Mouse (Mus musculus): ENCODE data around the gene Tmem185b.

The Tmem185b gene

GRCm38 (mm10) chr1:119534341-119534740, 8.4 kb downstream of the Tmem185b start:
- in situ Hi-C loops (cut with MboI, MseI) = loop anchor here in 1 of 2 experiments (10.0 to 25.0 kb wide), 2 partner anchors 110 to 378 kb away; partner anchors contain the start of genes Epb41l5 and Tmem177

- in situ Hi-C loops (cut with MboI, MseI) = loop anchor here in 1 of 2 experiments (10.0 to 25.0 kb wide), 2 partner anchors 109 to 376 kb away; partner anchors contain the start of genes Epb41l5 and Tmem177
Observed at GRCm38 (mm10) chr1:119536122-119536521, 10.2 kb downstream of the Tmem185b start.

DNA sequence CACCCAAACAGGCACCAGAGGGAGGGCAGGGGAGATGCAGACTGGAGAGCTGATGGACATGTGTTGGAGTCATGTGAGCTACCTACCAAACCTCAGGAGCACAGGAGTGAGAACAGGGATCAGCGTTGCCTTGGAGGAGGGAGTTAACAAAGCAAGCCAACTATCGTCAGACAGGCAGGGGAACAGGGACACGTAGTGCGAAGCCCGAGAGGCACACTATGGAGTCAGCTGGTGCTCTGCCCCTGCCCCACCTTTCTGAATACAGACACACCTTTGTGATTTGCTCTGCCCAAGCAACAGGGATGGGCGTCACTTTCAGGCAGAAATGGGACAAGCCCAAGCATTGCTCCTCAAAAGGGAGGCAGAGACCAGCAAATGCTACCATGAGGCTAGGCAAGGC, 11.7 kb downstream of the Tmem185b start:
- in situ Hi-C loops (cut with MboI, MseI) = loop anchor here in 1 of 2 experiments (10.0 to 25.0 kb wide), 2 partner anchors 107 to 375 kb away; partner anchors contain the start of genes Epb41l5 and Tmem177

DNA sequence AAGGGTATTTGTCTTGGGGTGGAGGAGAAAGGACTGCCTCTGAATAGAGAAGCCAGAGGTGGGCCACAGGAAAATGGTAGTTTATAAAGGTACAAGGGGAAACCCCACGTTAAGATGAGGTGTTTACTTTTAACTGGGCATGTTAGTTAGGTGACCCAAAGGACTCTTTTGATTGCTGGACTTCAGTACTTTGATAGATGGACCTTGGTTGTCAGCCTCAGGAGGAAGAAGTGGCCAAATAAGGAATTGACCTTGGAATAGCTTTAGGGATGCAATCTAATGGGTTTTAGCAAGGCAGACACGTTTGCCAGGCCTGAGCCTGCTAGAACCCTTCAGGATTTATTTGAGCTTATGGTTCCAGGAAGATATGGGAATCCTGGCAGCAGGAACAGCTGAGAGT, 13.3 kb downstream of the Tmem185b start:
- in situ Hi-C loops (cut with MboI, MseI) = loop anchor here in 1 of 2 experiments (10.0 to 25.0 kb wide), 2 partner anchors 106 to 373 kb away; partner anchors contain the start of genes Epb41l5 and Tmem177

- in situ Hi-C loops (cut with MboI, MseI) = loop anchor here (10.0 to 25.0 kb wide), 2 partner anchors 371 to 384 kb away; partner anchors contain the start of gene Tmem177 (in 1 of the 2)
Observed at GRCm38 (mm10) chr1:119540836-119541557, 15.0 kb downstream of the Tmem185b start.

DNA sequence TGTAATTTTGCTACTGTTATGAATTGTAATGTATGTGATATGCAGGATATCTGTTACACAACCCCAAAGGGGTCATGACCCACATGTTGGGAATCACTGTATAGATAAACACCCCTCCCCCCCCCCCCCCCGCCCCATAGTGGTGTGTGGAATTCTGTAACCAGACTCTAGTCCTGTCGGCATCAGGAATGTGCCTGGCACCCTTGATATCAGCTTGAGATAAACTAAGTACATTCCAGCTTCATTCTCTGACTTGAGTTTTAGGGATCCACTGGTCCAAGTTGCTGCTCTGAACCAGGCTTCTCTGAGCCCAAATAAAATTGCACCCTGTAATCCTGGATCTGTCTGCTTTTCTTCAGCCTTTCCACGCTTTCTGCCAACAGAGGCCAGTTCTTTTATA, 15.6 kb downstream of the Tmem185b start:
- in situ Hi-C loops (cut with MboI, MseI) = loop anchor here (10.0 to 25.0 kb wide), 2 partner anchors 371 to 383 kb away; partner anchors contain the start of gene Tmem177 (in 1 of the 2)

DNA sequence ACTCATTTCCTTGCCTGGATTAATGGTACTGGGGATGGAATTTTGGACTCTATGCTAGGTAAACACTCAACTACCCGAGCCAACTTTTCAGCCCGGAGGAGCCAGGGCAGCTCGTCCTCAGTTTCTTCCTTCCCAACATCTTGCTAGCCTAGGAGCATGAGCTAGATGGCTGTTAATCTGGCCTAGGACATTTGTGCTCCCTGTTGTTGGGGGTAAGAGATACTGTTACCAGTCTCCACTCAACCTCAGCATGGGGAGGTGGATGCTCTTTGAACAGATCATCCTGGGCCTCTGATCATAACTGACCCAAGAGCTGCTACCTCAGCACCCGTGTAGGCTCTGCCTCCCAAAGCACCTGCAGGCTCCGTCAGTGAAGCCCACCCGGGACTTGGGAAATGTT, 17.4 kb downstream of the Tmem185b start:
- in situ Hi-C loops (cut with MboI, MseI) = loop anchor here (10.0 to 25.0 kb wide), 2 partner anchors 369 to 381 kb away; partner anchors contain the start of gene Tmem177 (in 1 of the 2)

- in situ Hi-C loops (cut with MboI, MseI) = loop anchor here (10.0 to 25.0 kb wide), 2 partner anchors 368 to 380 kb away; partner anchors contain the start of gene Tmem177 (in 1 of the 2)
Observed at GRCm38 (mm10) chr1:119544611-119545155, 18.7 kb downstream of the Tmem185b start.

DNA sequence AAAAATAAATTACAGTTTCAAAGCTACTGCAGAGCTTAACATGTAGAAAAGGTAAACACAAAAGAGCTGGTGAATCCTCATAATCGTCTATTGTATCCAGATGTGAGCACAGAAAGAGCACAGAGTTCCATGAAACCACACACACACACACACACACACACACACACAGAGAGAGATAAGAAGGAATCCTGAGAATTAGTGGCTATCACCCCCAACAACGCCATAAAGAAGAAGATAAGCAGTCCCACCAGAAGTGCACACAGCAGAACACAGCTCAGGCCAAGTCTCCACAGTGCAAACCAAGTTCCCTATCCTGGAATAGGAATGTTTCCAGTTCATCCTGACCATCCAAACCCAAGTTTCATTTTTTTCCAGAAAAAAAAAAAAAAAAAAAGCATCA, 19.2 kb downstream of the Tmem185b start:
- in situ Hi-C loops (cut with MboI, MseI) = loop anchor here (10.0 to 25.0 kb wide), 2 partner anchors 367 to 380 kb away; partner anchors contain the start of gene Tmem177 (in 1 of the 2)

DNA sequence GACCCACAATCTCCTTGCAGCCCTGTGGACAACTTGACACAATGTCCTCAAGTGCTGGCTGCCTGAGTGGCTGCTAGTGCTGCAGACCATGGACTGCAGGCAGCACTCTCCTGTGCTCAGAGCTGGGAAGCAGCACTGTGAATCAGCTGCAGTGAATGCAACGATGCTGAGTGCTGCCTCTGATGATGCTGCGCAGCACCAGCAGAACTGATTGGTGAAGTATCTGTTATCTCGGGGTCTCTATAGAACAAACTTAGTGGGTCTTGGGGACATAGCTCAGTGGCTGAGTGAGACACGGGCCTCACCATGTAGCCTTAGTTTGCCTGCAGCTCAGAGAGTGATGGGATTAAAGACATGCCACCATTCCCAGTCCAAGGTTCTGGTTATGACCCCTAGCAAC, 19.7 kb downstream of the Tmem185b start:
- in situ Hi-C loops (cut with MboI, MseI) = loop anchor here (10.0 to 25.0 kb wide), 2 partner anchors 367 to 379 kb away; partner anchors contain the start of gene Tmem177 (in 1 of the 2)

DNA sequence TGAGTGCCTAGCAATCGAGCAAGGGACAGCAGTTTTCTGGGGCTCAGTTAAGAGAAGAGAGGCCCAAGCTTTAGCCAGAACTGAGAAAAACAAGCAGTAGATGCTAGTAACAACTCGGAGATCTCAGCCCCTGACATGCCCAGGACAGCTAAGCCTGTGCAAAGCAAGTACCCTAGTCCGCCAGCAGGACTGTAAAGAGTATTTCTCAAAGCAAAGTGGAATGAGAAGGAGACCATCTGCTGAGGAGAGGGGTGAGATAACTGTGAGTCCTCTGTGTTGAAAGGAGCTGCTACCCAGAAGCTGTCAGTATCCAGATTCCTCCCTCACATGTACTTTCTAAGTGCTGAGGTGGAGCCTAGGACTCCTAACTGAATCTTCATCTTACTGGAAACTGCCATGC, 20.5 kb downstream of the Tmem185b start:
- in situ Hi-C loops (cut with MboI, MseI) = loop anchor here (10.0 to 25.0 kb wide), 2 partner anchors 366 to 378 kb away; partner anchors contain the start of gene Tmem177 (in 1 of the 2)

DNA sequence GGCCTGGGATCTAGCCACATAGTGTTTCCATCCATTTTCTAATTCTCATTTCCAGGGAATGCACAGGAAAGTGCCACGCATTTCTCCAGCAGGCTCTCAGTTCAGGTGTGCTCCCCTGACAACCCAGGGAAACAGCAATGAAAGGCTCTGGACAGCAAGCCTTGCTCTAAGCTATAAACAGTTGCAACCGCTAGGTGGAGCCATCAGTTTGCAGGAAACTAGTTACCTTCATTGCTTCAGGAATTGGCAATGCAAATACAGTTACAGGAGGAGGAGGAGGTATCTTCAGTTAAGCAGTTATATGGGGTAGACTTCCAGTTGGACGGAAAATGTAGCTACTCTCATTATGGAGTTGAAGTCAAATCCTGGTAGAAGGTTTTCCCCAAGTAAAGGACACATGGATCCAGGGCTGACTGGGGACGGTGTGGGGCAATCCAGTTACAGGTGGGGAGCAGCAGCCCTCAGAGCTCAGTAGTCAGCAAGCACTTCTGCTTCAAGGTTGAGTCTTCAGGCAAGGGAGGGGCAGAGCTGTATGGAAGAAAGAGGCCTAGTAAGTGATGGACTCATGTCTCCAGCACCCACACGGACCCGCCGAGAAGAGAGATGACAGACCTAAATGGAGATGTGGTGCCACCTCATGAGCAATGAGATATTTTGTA, 22.8 kb downstream of the Tmem185b start:
- in situ Hi-C loops (cut with MboI, MseI) = loop anchor here (10.0 to 25.0 kb wide), 2 partner anchors 364 to 376 kb away; partner anchors contain the start of gene Tmem177 (in 1 of the 2)

- in situ Hi-C loops (cut with MboI, MseI) = loop anchor here (10.0 to 25.0 kb wide), 2 partner anchors 363 to 375 kb away; partner anchors contain the start of gene Tmem177 (in 1 of the 2)
Observed at GRCm38 (mm10) chr1:119549327-119549689, 23.3 kb downstream of the Tmem185b start.

- in situ Hi-C loops (cut with MboI, MseI) = no loop called here
Observed at GRCm38 (mm10) chr1:119550064-119550463, 24.1 kb downstream of the Tmem185b start.

- in situ Hi-C loops (cut with MboI, MseI) = no loop called here
Observed at GRCm38 (mm10) chr1:119551651-119552050, 25.7 kb downstream of the Tmem185b start.

DNA sequence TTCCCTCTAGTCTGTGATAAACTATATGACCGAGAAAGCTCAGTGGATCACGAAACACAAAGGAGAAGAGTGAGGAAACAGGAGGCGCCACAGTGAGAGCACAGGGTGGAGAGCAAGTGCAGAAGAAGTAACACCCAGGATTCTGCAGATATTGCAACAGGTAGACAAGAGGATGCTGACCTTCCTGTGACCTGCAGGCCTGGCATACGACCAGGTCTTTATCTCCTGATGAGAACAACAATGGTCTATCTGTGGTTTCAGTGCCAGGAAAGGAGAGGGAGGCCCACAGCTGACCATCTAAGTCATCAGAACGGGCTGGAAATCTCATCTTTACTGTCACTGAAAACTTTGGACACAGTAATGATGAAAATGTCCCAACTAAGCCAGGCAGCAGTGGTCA, 29.7 kb downstream of the Tmem185b start:
- in situ Hi-C loops (cut with MboI, MseI) = no loop called here

GRCm38 (mm10) chr1:119557641-119558395, 31.9 kb downstream of the Tmem185b start:
- in situ Hi-C loops (cut with MboI, MseI) = no loop called here

DNA sequence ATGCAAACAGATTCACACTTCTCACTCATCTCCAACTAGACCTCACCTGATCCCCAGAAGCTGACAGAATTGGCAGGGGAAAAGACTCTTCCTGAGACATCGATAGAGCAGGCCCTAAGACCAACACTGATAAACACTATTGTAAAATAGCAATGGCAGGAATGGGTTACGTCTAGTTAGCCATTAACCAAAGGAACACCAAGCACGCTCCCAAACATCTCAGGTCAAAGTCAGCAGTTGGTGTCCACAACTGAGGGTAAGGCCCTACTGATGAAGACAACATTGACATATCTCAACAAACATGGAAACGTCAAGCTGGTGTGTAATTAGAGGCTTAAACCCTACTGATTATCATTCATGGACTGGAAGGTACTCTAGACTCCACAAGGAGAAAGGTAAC, 39.6 kb downstream of the Tmem185b start:
- in situ Hi-C loops (cut with MboI, MseI) = loop anchor here in 1 of 2 experiments (10.0 kb wide), 1 partner anchor 1169 kb away; no protein-coding TSS in a partner anchor

GRCm38 (mm10) chr1:119570134-119570533, 44.2 kb downstream of the Tmem185b start:
- in situ Hi-C loops (cut with MboI, MseI) = no loop called here

Data from T-helper 17 cell (primary cell).